Mouse (Mus musculus): Measurements from ENCODE around the gene Add1.
"Not testable (repeated sequence)": the region's sequence is repeated elsewhere in the genome, so short reads cannot be mapped to it uniquely, and the experiment has no call there.

The Add1 gene

DNA sequence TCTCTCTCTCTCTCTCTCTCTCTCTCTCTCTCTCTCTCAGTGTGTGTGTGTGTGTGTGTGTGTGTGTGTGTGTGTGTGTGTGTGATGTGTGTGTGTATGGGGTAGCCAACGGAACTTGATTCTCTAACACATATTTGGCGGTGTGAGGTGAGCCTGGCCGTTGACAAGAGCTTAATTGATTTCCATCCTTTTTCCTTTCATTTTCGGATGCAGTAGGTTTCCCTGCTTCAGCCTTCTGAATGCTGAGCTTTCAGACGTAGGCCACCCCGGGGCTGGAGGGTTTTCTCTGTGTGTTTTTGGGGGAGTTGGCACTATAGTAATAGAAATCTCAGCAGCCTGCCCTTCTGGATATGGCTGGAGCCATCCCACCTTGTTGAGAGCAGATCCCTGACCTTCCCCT lies 23.2 kb upstream of the Add1 start:
- DNase-seq (ENCODE audit: low spot score), result no peak

DNA sequence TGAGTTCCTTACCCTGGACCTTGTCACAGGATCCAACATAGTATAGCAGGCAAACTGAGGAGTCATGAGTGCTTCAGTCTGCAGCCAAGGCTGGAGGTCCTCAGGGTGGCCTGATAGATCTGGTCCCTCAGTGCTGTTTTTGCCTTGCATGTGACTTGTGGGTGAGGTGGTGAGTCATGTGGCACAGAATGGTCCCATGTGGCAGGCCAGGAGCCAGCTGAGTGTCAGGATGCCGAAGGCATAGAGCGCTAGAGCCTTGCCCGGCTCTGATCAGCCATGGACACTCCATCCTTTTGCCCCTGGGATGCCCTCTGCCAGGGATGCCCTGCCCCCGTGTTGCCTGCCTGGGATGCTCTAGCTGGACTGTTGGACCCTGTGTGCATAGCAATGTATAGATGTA lies 21.6 kb upstream of the Add1 start:
- DNase-seq (ENCODE audit: low spot score), result no peak

GRCm38 (mm10) chr5:34563854-34564253 lies 9.6 kb upstream of the Add1 start:
- DNase-seq (ENCODE audit: low spot score), result no peak

GRCm38 (mm10) chr5:34564291-34564690 lies 9.2 kb upstream of the Add1 start:
- DNase-seq (ENCODE audit: low spot score), result no peak

DNA sequence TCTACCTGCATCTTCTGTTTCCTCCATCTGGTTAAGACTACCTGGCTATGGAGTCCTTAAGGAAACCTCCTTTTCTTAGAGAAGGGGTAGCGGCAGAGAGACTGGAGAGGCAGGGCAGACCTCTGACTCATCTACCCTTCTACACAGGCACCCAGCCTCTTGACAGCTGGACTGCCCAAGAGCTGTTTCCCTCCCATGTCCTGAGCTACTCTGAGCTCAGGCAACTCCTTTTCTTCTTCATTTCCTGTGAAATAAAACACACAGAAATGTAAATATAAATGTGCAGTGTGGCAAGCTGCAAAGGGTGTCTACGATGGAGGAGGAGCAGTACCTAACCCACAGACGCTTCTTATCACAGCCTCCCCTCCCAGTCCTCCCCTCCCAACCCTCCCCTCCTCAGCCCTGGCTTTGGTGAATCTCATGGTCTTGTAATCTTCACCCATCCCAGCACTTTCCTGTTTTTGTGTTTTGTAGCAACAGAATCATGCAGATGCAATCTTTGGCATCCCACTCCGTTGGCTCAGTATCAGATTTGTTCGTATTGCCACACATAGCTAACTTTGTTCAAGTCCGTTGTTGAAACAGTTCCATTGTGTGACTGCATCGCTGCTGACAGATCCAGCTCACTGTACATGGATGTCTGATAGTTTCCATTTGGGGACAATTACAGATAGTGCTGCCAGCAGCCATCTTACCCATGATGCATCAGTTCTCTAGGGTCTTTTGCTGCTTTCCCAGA lies 7.8 kb upstream of the Add1 start:
- DNase-seq (ENCODE audit: low spot score), result no peak

DNA sequence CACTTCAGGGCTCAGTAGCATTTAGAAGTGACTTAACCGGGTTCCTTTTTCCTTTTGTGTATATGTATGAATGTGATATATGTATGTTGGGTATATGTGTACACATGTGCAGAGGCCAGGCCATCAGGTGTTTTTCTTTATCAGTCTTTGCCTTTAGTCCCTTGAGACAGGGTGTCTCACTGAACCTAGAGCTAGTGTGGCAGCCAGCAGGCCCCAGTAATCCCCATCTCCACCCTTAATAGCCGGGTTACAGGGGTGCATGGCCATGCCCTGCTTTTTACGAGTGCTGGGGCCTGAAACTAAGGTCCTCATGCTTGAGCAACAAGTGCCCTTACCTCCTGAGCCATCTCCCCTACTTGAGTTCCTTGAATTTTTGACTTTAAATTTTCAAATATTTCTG lies 1.9 kb upstream of the Add1 start:
- DNase-seq (ENCODE audit: low spot score), result no peak

GRCm38 (mm10) chr5:34572568-34572967 lies 896 bp upstream of the Add1 start:
- not testable (repeated sequence) for DNase-seq (ENCODE audit: low spot score)

DNA sequence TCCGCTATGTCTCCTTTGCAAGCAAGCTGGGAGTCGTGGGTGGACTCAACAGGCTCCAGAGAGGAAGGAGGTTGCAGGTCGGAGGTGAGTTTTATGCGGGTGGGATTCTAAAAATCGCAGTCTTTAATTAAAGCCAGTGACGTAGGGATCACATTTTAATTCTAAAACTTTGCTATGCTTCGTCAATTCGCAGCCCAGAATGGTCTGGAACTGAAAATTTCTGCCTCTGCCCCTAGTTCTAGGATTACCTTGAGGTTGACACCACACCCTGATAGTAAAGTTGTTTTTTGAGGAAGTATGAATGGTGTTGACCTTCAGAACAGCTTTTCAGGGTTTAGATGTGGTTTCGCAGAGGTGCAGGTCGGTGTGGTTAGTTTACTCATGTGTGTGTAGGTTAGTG lies 1.3 kb downstream of the Add1 start:
- no peak for DNase-seq (ENCODE audit: low spot score)

- DNase-seq (ENCODE audit: low spot score), result no peak
Measured at GRCm38 (mm10) chr5:34576286-34576685, 2.8 kb downstream of the Add1 start.

DNA sequence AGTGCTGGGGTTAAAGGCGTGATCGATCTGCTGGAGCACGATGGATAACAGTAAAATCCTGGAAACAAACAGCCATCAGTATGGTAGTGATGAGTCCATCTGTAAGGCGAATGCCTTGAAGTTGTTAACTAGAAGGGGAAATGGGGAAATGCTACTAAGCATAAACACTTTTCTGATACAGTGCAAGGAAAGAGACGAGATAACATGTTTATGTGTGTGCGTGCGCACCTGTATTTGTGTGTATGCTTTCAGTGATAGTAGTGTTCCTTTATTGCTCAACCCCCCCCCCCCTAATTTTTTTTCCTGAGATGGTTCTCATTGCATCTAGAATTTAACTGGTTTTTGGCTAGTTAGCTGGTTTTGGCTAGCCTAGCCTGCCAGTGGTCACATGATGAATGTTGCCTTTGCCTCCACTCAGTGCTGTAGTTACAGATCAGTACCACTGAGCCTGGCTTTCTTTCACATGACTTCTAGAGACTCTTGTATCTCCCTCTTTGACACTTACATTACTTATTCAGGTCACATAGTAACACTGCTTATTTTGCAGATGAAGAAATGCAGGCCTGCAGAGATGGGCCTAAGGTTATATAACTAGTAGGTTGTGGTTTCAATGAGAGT lies 4.7 kb downstream of the Add1 start:
- no peak for DNase-seq (ENCODE audit: low spot score)

DNA sequence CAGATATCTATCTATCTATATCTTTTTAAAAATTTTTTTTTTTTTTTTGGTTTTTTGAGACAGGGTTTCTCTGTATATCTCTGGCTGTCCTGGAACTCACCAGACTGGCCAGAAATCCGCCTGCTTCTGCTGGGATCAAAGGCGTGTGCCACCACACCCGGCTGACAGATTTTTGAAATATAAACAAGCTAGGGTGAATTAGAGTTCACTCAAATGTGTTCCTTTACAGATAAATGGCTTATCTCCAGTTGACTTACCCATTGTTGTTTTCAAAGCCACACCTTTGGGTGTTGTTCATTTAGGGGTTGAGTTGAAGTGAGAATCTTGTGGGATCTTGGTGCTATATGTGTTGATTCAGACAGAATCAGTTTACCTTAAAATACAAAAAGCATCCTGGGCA lies 5.9 kb downstream of the Add1 start:
- DNase-seq (ENCODE audit: low spot score), result no peak

- DNase-seq (ENCODE audit: low spot score), result peak; percentile 86
Measured at GRCm38 (mm10) chr5:34581671-34582313, 8.3 kb downstream of the Add1 start.

GRCm38 (mm10) chr5:34582314-34582675 lies 8.8 kb downstream of the Add1 start:
- DNase-seq (ENCODE audit: low spot score), result no peak

DNA sequence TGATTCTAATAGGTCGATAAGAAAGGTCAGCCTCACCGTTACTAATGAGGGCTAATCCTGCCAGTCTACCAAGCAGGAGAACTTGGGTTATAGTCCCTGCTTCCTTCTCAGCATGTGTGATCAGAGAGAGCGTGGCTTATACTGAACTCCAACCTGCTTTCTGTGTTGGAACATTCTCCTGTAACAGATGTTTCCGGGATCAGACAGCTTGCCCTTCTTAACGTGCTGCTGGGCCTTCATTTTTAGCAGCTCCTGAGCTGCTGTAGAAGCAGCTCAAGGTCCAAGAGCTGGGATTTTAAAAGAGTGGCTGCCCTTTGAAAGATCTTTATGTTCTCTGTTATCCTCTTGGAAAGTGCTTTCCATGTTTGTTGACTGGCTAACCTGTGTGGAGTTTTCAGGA lies 11.8 kb downstream of the Add1 start:
- no peak for DNase-seq (ENCODE audit: low spot score)

- DNase-seq (ENCODE audit: low spot score), result no peak
Measured at GRCm38 (mm10) chr5:34587881-34588280, 14.4 kb downstream of the Add1 start.

GRCm38 (mm10) chr5:34590059-34590458 lies 16.6 kb downstream of the Add1 start:
- no peak for DNase-seq (ENCODE audit: low spot score)

GRCm38 (mm10) chr5:34590702-34591101 lies 17.2 kb downstream of the Add1 start:
- no peak for DNase-seq (ENCODE audit: low spot score)

DNA sequence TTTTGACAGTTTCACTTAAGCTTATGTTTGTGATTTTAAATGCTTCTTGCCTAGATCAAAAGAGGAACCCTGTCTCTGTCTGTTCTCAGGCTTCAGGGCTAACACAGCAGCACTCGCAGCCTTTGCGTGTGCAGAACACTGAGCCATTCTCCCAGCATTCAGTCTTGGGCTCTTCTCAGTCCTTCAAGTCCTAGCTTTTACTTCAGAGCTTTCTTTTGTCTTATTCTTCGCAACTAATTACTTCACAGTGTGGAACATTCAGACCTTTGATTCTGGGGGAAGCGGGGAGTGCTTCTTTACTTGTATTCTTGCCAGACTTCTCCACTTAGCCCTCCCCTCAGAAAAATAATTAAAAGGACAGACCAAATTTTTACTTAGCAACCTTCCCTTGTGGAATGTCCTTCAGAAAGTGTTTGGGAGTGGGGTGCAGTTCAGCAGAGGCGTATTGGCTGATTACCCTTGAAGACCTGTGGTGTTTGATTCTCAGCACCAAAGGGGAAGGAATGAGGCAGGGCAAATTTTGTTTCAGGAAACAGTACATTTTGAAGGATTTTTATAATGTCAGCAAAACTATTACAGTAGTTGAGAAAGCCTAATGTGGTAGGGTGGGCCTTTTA lies 18.0 kb downstream of the Add1 start:
- no peak for DNase-seq (ENCODE audit: low spot score)

DNA sequence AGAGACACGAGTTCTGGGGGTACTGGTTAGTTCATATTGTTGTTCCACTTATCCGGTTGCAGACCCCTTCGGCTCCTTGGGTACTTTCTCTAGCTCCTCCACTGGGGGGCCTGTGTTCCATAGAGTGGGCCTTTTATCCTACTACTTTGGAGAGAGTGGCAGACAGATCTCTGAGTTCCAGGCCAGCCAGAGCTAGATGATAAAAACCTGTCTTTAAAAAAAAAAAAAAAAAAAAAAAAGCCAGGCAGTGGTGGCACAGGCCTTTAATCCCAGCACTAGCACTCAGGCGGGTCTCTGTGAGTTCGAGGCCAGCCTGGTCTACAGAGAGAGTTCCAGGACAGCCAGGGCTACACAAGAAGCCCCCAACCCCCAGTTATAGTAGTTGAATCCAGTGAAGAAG lies 18.8 kb downstream of the Add1 start:
- not testable (repeated sequence) for DNase-seq (ENCODE audit: low spot score)

- no peak for DNase-seq (ENCODE audit: low spot score)
Measured at GRCm38 (mm10) chr5:34592666-34593065, 19.2 kb downstream of the Add1 start.

DNA sequence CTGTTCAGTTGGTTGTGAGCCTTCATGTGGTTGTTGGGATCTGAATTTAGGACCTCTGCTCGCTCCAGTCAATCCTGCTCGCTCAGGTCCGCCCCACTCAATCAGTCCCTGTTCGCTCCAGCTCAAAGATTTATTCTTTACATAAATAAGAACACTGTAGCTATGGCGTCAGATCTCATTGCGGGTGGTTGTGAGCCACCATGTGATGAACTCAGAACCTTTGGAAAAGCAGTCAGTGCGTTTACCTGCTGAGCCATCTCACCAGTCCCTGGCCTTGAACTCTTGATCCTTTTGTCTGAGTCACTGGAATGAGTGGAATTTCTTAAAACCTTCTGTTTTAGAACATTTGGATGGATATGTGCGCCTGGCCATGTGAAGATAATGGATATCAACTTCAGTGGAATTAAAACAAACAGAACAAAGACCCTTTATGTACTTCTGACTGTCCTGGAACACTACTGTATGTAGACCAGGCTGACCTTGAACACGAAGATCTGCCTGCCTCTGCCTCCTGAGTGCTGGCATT lies 19.8 kb downstream of the Add1 start:
- no peak for DNase-seq (ENCODE audit: low spot score)

- no peak for DNase-seq (ENCODE audit: low spot score)
Measured at GRCm38 (mm10) chr5:34604576-34604975, 31.1 kb downstream of the Add1 start.

Data from c-Kit-positive CD71-positive TER-119-positive erythroid progenitor cells, embryonic 14.5 days (primary cell).